Mouse (Mus musculus): ENCODE measurements at regions not wholly inside any gene's neighbourhood (a gene's known extent, or its start where the extent isn't known, plus 50 kb on each side); places are given as distances from the start of the nearest gene placed in this dataset.
"Not testable (repeated sequence)": the region's sequence is repeated elsewhere in the genome, so short reads cannot be mapped to it uniquely, and the experiment has no call there.

- Histone ChIP-seq H3K4me1 (ENCODE audit: control insufficient read depth, insufficient read depth, low read length) (no peaks in the 10 kb centered on the region), H3K27ac (no peak overlapping the region), H3K36me3 (ENCODE audit: control insufficient read depth, insufficient read depth, low read length) (no peaks in the 10 kb centered on the region), H3K27me3 (ENCODE audit: control insufficient read depth, insufficient read depth, low read length) (no peaks in the 10 kb centered on the region), H3K4me3 (no peak overlapping the region), H3K79me2 (replicated peaks; ENCODE audit: control insufficient read depth, insufficient read depth, low read length) (no peaks in the 10 kb centered on the region), H3K9ac (ENCODE audit: low read depth, low read length) (no peak overlapping the region)
- no peak for DNase-seq
- intact Hi-C loops (cut with DNase I): no loop called here
- 83% methylated on average over 9 of the region's 9 CpGs for WGBS
- TF ChIP-seq CTCF (IDR thresholded peaks at IDR 0.05): no peak
- no peak for TF ChIP-seq EP300 (IDR thresholded peaks at IDR 0.05; ENCODE audit: insufficient read depth, low read depth, low read length)
- no peak for TF ChIP-seq POLR2A (IDR thresholded peaks at IDR 0.05; ENCODE audit: insufficient read depth, low read depth, low read length)
Measured at GRCm38 (mm10) chr12:33496306-33496705, 66.9 kb downstream of the Twistnb start.

- DNase-seq: no peak
- Histone ChIP-seq H3K79me2 (replicated peaks; ENCODE audit: control insufficient read depth, insufficient read depth, low read length) (no peaks in the 10 kb centered on the region), H3K4me3 (no peak overlapping the region)
Measured at GRCm38 (mm10) chr12:33497319-33497892, 68.0 kb downstream of the Twistnb start.

GRCm38 (mm10) chr12:33541566-33541965 lies 112.1 kb downstream of the Twistnb start:
- WGBS: 98% methylated on average over 7 of the region's 7 CpGs
- TF ChIP-seq POLR2A (IDR thresholded peaks at IDR 0.05; ENCODE audit: insufficient read depth, low read depth, low read length): no peak
- TF ChIP-seq CTCF (IDR thresholded peaks at IDR 0.05): no peak
- no peak for TF ChIP-seq EP300 (IDR thresholded peaks at IDR 0.05; ENCODE audit: insufficient read depth, low read depth, low read length)

More at GRCm38 (mm10) chr12:33497319-33497892, 68.0 kb downstream of the Twistnb start:
- H3K36me3 ChIP-seq (ENCODE audit: control insufficient read depth, insufficient read depth, low read length): no peaks in the 10 kb centered on the region
- no peak overlapping the region for H3K27ac ChIP-seq
- WGBS: 24% methylated on average over 11 of the region's 11 CpGs
- intact Hi-C loops (cut with DNase I): no loop called here
- no peaks in the 10 kb centered on the region for H3K4me1 ChIP-seq (ENCODE audit: control insufficient read depth, insufficient read depth, low read length)
- H3K27me3 ChIP-seq (ENCODE audit: control insufficient read depth, insufficient read depth, low read length): no peaks in the 10 kb centered on the region
- TF ChIP-seq EP300 (IDR thresholded peaks at IDR 0.05; ENCODE audit: insufficient read depth, low read depth, low read length) (no peak), CTCF (IDR thresholded peaks at IDR 0.05) (peak; percentile 17; the same call in 1 of the 2 replicates)
- H3K9ac ChIP-seq (ENCODE audit: low read depth, low read length): no peak overlapping the region

GRCm38 (mm10) chr12:33551660-33552059 lies 122.2 kb downstream of the Twistnb start:
- H3K36me3 ChIP-seq (ENCODE audit: control insufficient read depth, insufficient read depth, low read length); H3K9ac ChIP-seq (ENCODE audit: low read depth, low read length); H3K79me2 ChIP-seq (replicated peaks; ENCODE audit: control insufficient read depth, insufficient read depth, low read length); H3K27ac ChIP-seq; H3K4me3 ChIP-seq; intact Hi-C loops (cut with DNase I); DNase-seq; H3K4me1 ChIP-seq (ENCODE audit: control insufficient read depth, insufficient read depth, low read length); H3K27me3 ChIP-seq (ENCODE audit: control insufficient read depth, insufficient read depth, low read length): not testable (repeated sequence)
- 45% methylated on average over 7 of the region's 7 CpGs for WGBS

More at GRCm38 (mm10) chr12:33541566-33541965, 112.1 kb downstream of the Twistnb start:
- no peak overlapping the region for H3K27ac ChIP-seq
- DNase-seq: no peak
- H3K9ac ChIP-seq (ENCODE audit: low read depth, low read length): no peak overlapping the region
- intact Hi-C loops (cut with DNase I): no loop called here
- no peaks in the 10 kb centered on the region for H3K79me2 ChIP-seq (replicated peaks; ENCODE audit: control insufficient read depth, insufficient read depth, low read length)
- no peak overlapping the region for H3K4me3 ChIP-seq
- H3K36me3 ChIP-seq (ENCODE audit: control insufficient read depth, insufficient read depth, low read length): no peaks in the 10 kb centered on the region
- no peaks in the 10 kb centered on the region for H3K27me3 ChIP-seq (ENCODE audit: control insufficient read depth, insufficient read depth, low read length)
- no peaks in the 10 kb centered on the region for H3K4me1 ChIP-seq (ENCODE audit: control insufficient read depth, insufficient read depth, low read length)

- no peaks in the 10 kb centered on the region for H3K36me3 ChIP-seq (ENCODE audit: control insufficient read depth, insufficient read depth, low read length)
- H3K4me1 ChIP-seq (ENCODE audit: control insufficient read depth, insufficient read depth, low read length): no peaks in the 10 kb centered on the region
- no peaks in the 10 kb centered on the region for H3K27me3 ChIP-seq (ENCODE audit: control insufficient read depth, insufficient read depth, low read length)
- no peak for DNase-seq
- WGBS: 94% methylated on average over 3 of the region's 3 CpGs
- no peak overlapping the region for H3K4me3 ChIP-seq
- H3K27ac ChIP-seq: no peak overlapping the region
- H3K9ac ChIP-seq (ENCODE audit: low read depth, low read length): no peak overlapping the region
- intact Hi-C loops (cut with DNase I): no loop called here
- no peak for TF ChIP-seq CTCF (IDR thresholded peaks at IDR 0.05)
- no peak for TF ChIP-seq POLR2A (IDR thresholded peaks at IDR 0.05; ENCODE audit: insufficient read depth, low read depth, low read length)
- TF ChIP-seq EP300 (IDR thresholded peaks at IDR 0.05; ENCODE audit: insufficient read depth, low read depth, low read length): no peak
- no peaks in the 10 kb centered on the region for H3K79me2 ChIP-seq (replicated peaks; ENCODE audit: control insufficient read depth, insufficient read depth, low read length)
Measured at GRCm38 (mm10) chr12:33552231-33552630, 122.8 kb downstream of the Twistnb start.

GRCm38 (mm10) chr12:33552651-33553050 lies 123.2 kb downstream of the Twistnb start:
- Histone ChIP-seq H3K36me3 (ENCODE audit: control insufficient read depth, insufficient read depth, low read length) (no peaks in the 10 kb centered on the region), H3K4me1 (ENCODE audit: control insufficient read depth, insufficient read depth, low read length) (no peaks in the 10 kb centered on the region), H3K27ac (no peak overlapping the region), H3K79me2 (replicated peaks; ENCODE audit: control insufficient read depth, insufficient read depth, low read length) (no peaks in the 10 kb centered on the region), H3K9ac (ENCODE audit: low read depth, low read length) (no peak overlapping the region), H3K27me3 (ENCODE audit: control insufficient read depth, insufficient read depth, low read length) (no peaks in the 10 kb centered on the region), H3K4me3 (no peak overlapping the region)
- WGBS: 90% methylated on average over 5 of the region's 5 CpGs
- no peak for TF ChIP-seq EP300 (IDR thresholded peaks at IDR 0.05; ENCODE audit: insufficient read depth, low read depth, low read length)
- no peak for DNase-seq
- intact Hi-C loops (cut with DNase I): no loop called here

All from heart, adult 2 months (tissue).